Mouse (Mus musculus) lung, adult 2 months (tissue): ENCODE results near the gene Ankrd55.

Experiments used
- CTCF ChIP-seq: fragments of 200-500 bp; IDR thresholded peaks from 2 replicates; pipeline ENCODE4 v1.5.1; 2011; ENCODE audit warnings: mild to moderate bottlenecking, low read length, control low read depth; ENCODE audit not compliant: insufficient read depth
- POLR2A ChIP-seq: fragments of 200-500 bp; IDR thresholded peaks from 2 replicates; pipeline ENCODE4 v1.6.1; 2011; ENCODE audit warnings: low read depth, mild to moderate bottlenecking, control low read depth, low read length, borderline replicate concordance; ENCODE audit errors: extremely low read depth

GRCm38 (mm10) chr13:112394271-112394670, 106.0 kb downstream of the Ankrd55 start:
- TF ChIP-seq CTCF (no peak), POLR2A (no peak)
